Mouse (Mus musculus) neutrophil, adult 5-6 weeks (primary cell): Measurements from ENCODE around the gene Gzmm. TPM values are rescaled to one million over a fixed set of nuclear protein-coding genes. Genes with fewer than 3 reads are reported as not detected.
A peak's percentile ranks its signal among the peaks of the same experiment; 100 is the strongest.
"Not testable (repeated sequence)": the region's sequence is repeated elsewhere in the genome, so short reads cannot be mapped to it uniquely, and the experiment has no call there.

Source experiments
- ATAC-seq: fragments of 151-379, 151-347 bp; 2 replicates; pipeline ENCODE4 v1.8.0; 2017; ENCODE audit warnings: mild to moderate bottlenecking, moderate TSS enrichment; ENCODE audit not compliant: insufficient number of reproducible peaks, poor library complexity, low FRiP score, severe bottlenecking; ENCODE audit errors: extremely low read depth
- total RNA-seq: library from RNA; stranded (forward); fragments of 200-1000 nt; gene quantifications from 2 replicates; pipeline ENCODE4 v1.2.3, GENCODE M21; 2017

Gzmm gene
- total RNA-seq, 1 experiment from 2014 or later: 1.5 TPM

GRCm38 (mm10) chr10:79697916-79698315 is 9.1 kb downstream of the Gzmm start:
- ATAC-seq: no peak

GRCm38 (mm10) chr10:79698459-79698858 is 9.6 kb downstream of the Gzmm start:
- ATAC-seq: no peak

GRCm38 (mm10) chr10:79700676-79701075 is 11.9 kb downstream of the Gzmm start:
- ATAC-seq: no peak

GRCm38 (mm10) chr10:79701443-79702129 is 12.8 kb downstream of the Gzmm start:
- ATAC-seq: no peak

GRCm38 (mm10) chr10:79702970-79703369 is 14.2 kb downstream of the Gzmm start:
- not testable (repeated sequence) for ATAC-seq

- no peak for ATAC-seq
These were observed 14.7 kb downstream of the Gzmm start for GRCm38 (mm10) chr10:79703541-79703940.

GRCm38 (mm10) chr10:79704065-79704969 is 15.5 kb downstream of the Gzmm start, which contains the start of gene Bsg:
Gene Bsg (plus strand): TSS chr10:79704491.
- peak; percentile 93 for ATAC-seq

GRCm38 (mm10) chr10:79704970-79705360 is 16.1 kb downstream of the Gzmm start:
- ATAC-seq: no peak

- ATAC-seq: no peak
These were observed 17.1 kb downstream of the Gzmm start for GRCm38 (mm10) chr10:79705951-79706350.

- no peak for ATAC-seq
These were observed 17.7 kb downstream of the Gzmm start for GRCm38 (mm10) chr10:79706406-79707094.

GRCm38 (mm10) chr10:79707162-79707561 is 18.3 kb downstream of the Gzmm start:
- no peak for ATAC-seq

- no peak for ATAC-seq
These were observed 18.9 kb downstream of the Gzmm start for GRCm38 (mm10) chr10:79707759-79708158.

- no peak for ATAC-seq
These were observed 19.8 kb downstream of the Gzmm start for GRCm38 (mm10) chr10:79708668-79709067.

- ATAC-seq: no peak
These were observed 20.5 kb downstream of the Gzmm start for GRCm38 (mm10) chr10:79709307-79709706.

- ATAC-seq: no peak
These were observed 23.2 kb downstream of the Gzmm start for GRCm38 (mm10) chr10:79712029-79712428.

- no peak; the same call in 1 of the 2 replicates for ATAC-seq
These were observed 23.8 kb downstream of the Gzmm start for GRCm38 (mm10) chr10:79712499-79713126.

- ATAC-seq: no peak
These were observed 24.3 kb downstream of the Gzmm start for GRCm38 (mm10) chr10:79713163-79713562.

- no peak for ATAC-seq
These were observed 26.2 kb downstream of the Gzmm start for GRCm38 (mm10) chr10:79714996-79715395.
